Mouse (Mus musculus) 416B (cell line): ENCODE data around the gene Acot4.
A peak's percentile ranks its signal among the peaks of the same experiment; 100 is the strongest.
"Not testable (repeated sequence)": the region's sequence is repeated elsewhere in the genome, so short reads cannot be mapped to it uniquely, and the experiment has no call there.

Experiments used
- DNase-seq: peaks from one replicate; pipeline ENCODE4 v3.0.0; 2011; ENCODE audit warnings: low read depth

The Acot4 gene

GRCm38 (mm10) chr12:84038241-84038640 lies at the start of gene Acot4:
Gene Acot4, plus strand, starts transcription at chr12:84038379.
- not testable (repeated sequence) for DNase-seq

GRCm38 (mm10) chr12:83988483-83988882 lies 49.7 kb upstream of the Acot4 start:
- DNase-seq: peak; percentile 51

- peak; percentile 19 for DNase-seq
Measured at GRCm38 (mm10) chr12:83989378-83989777, 48.8 kb upstream of the Acot4 start.

GRCm38 (mm10) chr12:83997221-83997620 lies 41.0 kb upstream of the Acot4 start:
- DNase-seq: no peak

- DNase-seq: no peak
Measured at GRCm38 (mm10) chr12:83998341-83999107, 39.7 kb upstream of the Acot4 start.

- peak; percentile 70 for DNase-seq
Measured at GRCm38 (mm10) chr12:83999237-83999636, 38.9 kb upstream of the Acot4 start.

- no peak for DNase-seq
Measured at GRCm38 (mm10) chr12:84000418-84000817, 37.8 kb upstream of the Acot4 start.

- peak; percentile 74 for DNase-seq
Measured at GRCm38 (mm10) chr12:84003866-84004265, 34.3 kb upstream of the Acot4 start.

- no peak for DNase-seq
Measured at GRCm38 (mm10) chr12:84008251-84008650, 29.9 kb upstream of the Acot4 start.

- no peak for DNase-seq
Measured at GRCm38 (mm10) chr12:84008729-84009128, 29.4 kb upstream of the Acot4 start.

GRCm38 (mm10) chr12:84009171-84009965 lies 28.8 kb upstream of the Acot4 start, which contains the start of gene Acot1:
Gene Acot1, plus strand, starts transcription at chr12:84009490.
- not testable (repeated sequence) for DNase-seq

GRCm38 (mm10) chr12:84010201-84010600 lies 28.0 kb upstream of the Acot4 start:
- DNase-seq: no peak

GRCm38 (mm10) chr12:84011251-84012040 lies 26.7 kb upstream of the Acot4 start:
- no peak for DNase-seq

- no peak for DNase-seq
Measured at GRCm38 (mm10) chr12:84013130-84013529, 25.0 kb upstream of the Acot4 start.

GRCm38 (mm10) chr12:84013701-84014100 lies 24.5 kb upstream of the Acot4 start:
- DNase-seq: no peak

GRCm38 (mm10) chr12:84020528-84020927 lies 17.7 kb upstream of the Acot4 start:
- peak; percentile 95 for DNase-seq

GRCm38 (mm10) chr12:84022266-84022665 lies 15.9 kb upstream of the Acot4 start:
- DNase-seq: not testable (repeated sequence)

GRCm38 (mm10) chr12:84023052-84023745 lies 15.0 kb upstream of the Acot4 start:
- peak; percentile 82 for DNase-seq

GRCm38 (mm10) chr12:84025888-84026287 lies 12.3 kb upstream of the Acot4 start:
- DNase-seq: no peak

- not testable (repeated sequence) for DNase-seq
Measured at GRCm38 (mm10) chr12:84028328-84028727, 9.9 kb upstream of the Acot4 start.

GRCm38 (mm10) chr12:84029043-84029442 lies 9.1 kb upstream of the Acot4 start:
- DNase-seq: not testable (repeated sequence)
